Mouse (Mus musculus) embryonic facial prominence, embryonic 13.5 days (tissue): ENCODE measurements around the gene Polr2a. TPM values are rescaled to one million over a fixed set of nuclear protein-coding genes. Genes with fewer than 3 reads are reported as not detected.

Experiments used
- ATAC-seq: fragments of 200-750 bp; cut with Nextera tagmentation; 2 replicates; pipeline ENCODE4 v1.8.0; 2017; ENCODE audit warnings: low read depth; ENCODE audit not compliant: insufficient number of reproducible peaks, insufficient read depth, low FRiP score, low TSS enrichment
- H3K27ac ChIP-seq: fragments of 300-500 bp; sonication (generic); 2 replicates; pipeline ENCODE4 v1.5.1; 2015; ENCODE audit warnings: moderate library complexity, mild to moderate bottlenecking, inconsistent platforms
- H3K27me3 ChIP-seq: fragments of 300-500 bp; sonication (generic); 2 replicates; pipeline ENCODE4 v1.6.1; 2015; ENCODE audit warnings: mild to moderate bottlenecking, inconsistent platforms
- H3K36me3 ChIP-seq: fragments of 300-500 bp; sonication (generic); 2 replicates; pipeline ENCODE4 v1.6.1; 2015; ENCODE audit warnings: mild to moderate bottlenecking, inconsistent platforms
- H3K4me1 ChIP-seq: fragments of 300-500 bp; sonication (generic); 2 replicates; pipeline ENCODE4 v1.6.1; 2015; ENCODE audit warnings: inconsistent platforms
- H3K4me2 ChIP-seq: fragments of 300-500 bp; sonication (generic); 2 replicates; pipeline ENCODE4 v1.6.1; 2015; ENCODE audit warnings: moderate library complexity, mild to moderate bottlenecking, inconsistent platforms
- H3K4me3 ChIP-seq: fragments of 300-500 bp; sonication (generic); 2 replicates; pipeline ENCODE4 v1.5.1; 2015; ENCODE audit warnings: mild to moderate bottlenecking, inconsistent platforms
- H3K9ac ChIP-seq: fragments of 300-500 bp; sonication (generic); 2 replicates; pipeline ENCODE4 v1.6.1; 2015; ENCODE audit warnings: mild to moderate bottlenecking, inconsistent platforms
- H3K9me3 ChIP-seq: fragments of 300-500 bp; sonication (generic); 2 replicates; pipeline ENCODE4 v1.6.1; 2016; ENCODE audit warnings: inconsistent platforms
- WGBS: fragments of 180-500 bp; shearing (Covaris S2); methylation state at CpG from one replicate; pipeline ENCODE4 v1.1.7; 2015; ENCODE audit warnings: mixed read lengths; 5-methylcytosine and 5-hydroxymethylcytosine counted together
- polyA plus RNA-seq: library from polyadenylated mRNA; unstranded; fragments of >200 nt; fragmentation: Nextera tagmentation; extraction: Ambion mirVana; gene quantifications from 2 replicates; pipeline ENCODE4 v1.2.1, GENCODE M21; 2015

The Polr2a gene
- polyA plus RNA-seq, 1 experiment from 2014 or later: 31.3 TPM

GRCm38 (mm10) chr11:69699595-69699994 is 58.8 kb downstream of the Polr2a start:
- no peak overlapping the region for H3K9ac ChIP-seq

GRCm38 (mm10) chr11:69698574-69698973 is 59.9 kb downstream of the Polr2a start:
- no peaks in the 10 kb centered on the region for H3K27me3 ChIP-seq
- no peak overlapping the region for H3K4me2 ChIP-seq
- no peak overlapping the region for H3K4me3 ChIP-seq
- 73% methylated on average over 5 of the region's 5 CpGs for WGBS
- ATAC-seq: no peak
- H3K9me3 ChIP-seq: no peaks in the 10 kb centered on the region
- H3K4me1 ChIP-seq: peaks cover 12% of the 10 kb centered on the region
- no peaks in the 10 kb centered on the region for H3K36me3 ChIP-seq
- no peak overlapping the region for H3K9ac ChIP-seq
- H3K27ac ChIP-seq: no peak overlapping the region

More at GRCm38 (mm10) chr11:69699595-69699994, 58.8 kb downstream of the Polr2a start:
- no peaks in the 10 kb centered on the region for H3K27me3 ChIP-seq
- no peaks in the 10 kb centered on the region for H3K9me3 ChIP-seq
- no peak for ATAC-seq
- H3K27ac ChIP-seq: no peak overlapping the region
- H3K4me3 ChIP-seq: no peak overlapping the region
- no peaks in the 10 kb centered on the region for H3K36me3 ChIP-seq
- 83% methylated on average over 1 of the region's 1 CpGs for WGBS
- H3K4me2 ChIP-seq: no peak overlapping the region
- peaks cover 12% of the 10 kb centered on the region for H3K4me1 ChIP-seq

- H3K9ac ChIP-seq: no peak overlapping the region
- no peak overlapping the region for H3K4me2 ChIP-seq
- WGBS: 88% methylated on average over 3 of the region's 3 CpGs
- no peaks in the 10 kb centered on the region for H3K36me3 ChIP-seq
- H3K4me1 ChIP-seq: peaks cover 12% of the 10 kb centered on the region
- H3K27me3 ChIP-seq: no peaks in the 10 kb centered on the region
- H3K27ac ChIP-seq: no peak overlapping the region
- H3K4me3 ChIP-seq: no peak overlapping the region
- H3K9me3 ChIP-seq: no peaks in the 10 kb centered on the region
- ATAC-seq: no peak
Measured at GRCm38 (mm10) chr11:69697396-69697795, 61.0 kb downstream of the Polr2a start.

GRCm38 (mm10) chr11:69695361-69696181 is 62.9 kb downstream of the Polr2a start, which contains the start of the genes Tnfsf12 and Tnfsfm13:
Gene Tnfsf12 (minus strand): TSS chr11:69695849.
Gene Tnfsfm13 (minus strand): TSS chr11:69696098.
- peaks cover 12% of the 10 kb centered on the region for H3K4me1 ChIP-seq
- H3K9me3 ChIP-seq: no peaks in the 10 kb centered on the region
- ATAC-seq: peak; percentile 49
- peak within 1 kb of the TSS; percentile 82 for H3K27ac ChIP-seq
- H3K36me3 ChIP-seq: no peaks in the 10 kb centered on the region
- H3K27me3 ChIP-seq: no peaks in the 10 kb centered on the region
- peak within 1 kb of the TSS; percentile 97 for H3K4me2 ChIP-seq
- H3K9ac ChIP-seq: peak within 1 kb of the TSS; percentile 83
- peak within 1 kb of the TSS; percentile 56 for H3K4me3 ChIP-seq
- 1% methylated on average over 41 of the region's 41 CpGs for WGBS

GRCm38 (mm10) chr11:69695046-69695360 is 63.4 kb downstream of the Polr2a start:
- Histone ChIP-seq H3K27ac (peak overlapping the region; percentile 82), H3K9me3 (no peaks in the 10 kb centered on the region), H3K4me3 (peak overlapping the region; percentile 56), H3K27me3 (no peaks in the 10 kb centered on the region), H3K4me2 (peak overlapping the region; percentile 97), H3K36me3 (no peaks in the 10 kb centered on the region), H3K4me1 (peaks cover 12% of the 10 kb centered on the region), H3K9ac (peak overlapping the region; percentile 83)
- 16% methylated on average over 6 of the region's 6 CpGs for WGBS
- no peak for ATAC-seq

- H3K4me1 ChIP-seq: peaks cover 12% of the 10 kb centered on the region
- no peak overlapping the region for H3K4me2 ChIP-seq
- H3K27me3 ChIP-seq: no peaks in the 10 kb centered on the region
- no peak for ATAC-seq
- H3K4me3 ChIP-seq: no peak overlapping the region
- H3K9ac ChIP-seq: no peak overlapping the region
- no peaks in the 10 kb centered on the region for H3K9me3 ChIP-seq
- H3K36me3 ChIP-seq: no peaks in the 10 kb centered on the region
- 59% methylated on average over 11 of the region's 11 CpGs for WGBS
- no peak overlapping the region for H3K27ac ChIP-seq
Measured at GRCm38 (mm10) chr11:69693421-69693965, 64.9 kb downstream of the Polr2a start.

GRCm38 (mm10) chr11:69692863-69693262 is 65.6 kb downstream of the Polr2a start:
- Histone ChIP-seq H3K27ac (no peak overlapping the region), H3K4me2 (no peak overlapping the region)
- no peak for ATAC-seq

GRCm38 (mm10) chr11:69692196-69692811 is 66.1 kb downstream of the Polr2a start:
- H3K9me3 ChIP-seq: no peaks in the 10 kb centered on the region
- no peak for ATAC-seq
- H3K27me3 ChIP-seq: no peaks in the 10 kb centered on the region
- no peak overlapping the region for H3K9ac ChIP-seq
- H3K36me3 ChIP-seq: no peaks in the 10 kb centered on the region
- H3K4me1 ChIP-seq: peaks cover 12% of the 10 kb centered on the region
- H3K4me3 ChIP-seq: no peak overlapping the region
- H3K27ac ChIP-seq: no peak overlapping the region
- WGBS: 80% methylated on average over 9 of the region's 9 CpGs
- no peak overlapping the region for H3K4me2 ChIP-seq

More at GRCm38 (mm10) chr11:69692863-69693262, 65.6 kb downstream of the Polr2a start:
- Histone ChIP-seq H3K36me3 (no peaks in the 10 kb centered on the region), H3K9me3 (no peaks in the 10 kb centered on the region), H3K27me3 (no peaks in the 10 kb centered on the region), H3K4me1 (peaks cover 12% of the 10 kb centered on the region), H3K9ac (no peak overlapping the region), H3K4me3 (no peak overlapping the region)
- 88% methylated on average over 6 of the region's 6 CpGs for WGBS

- no peak overlapping the region for H3K4me2 ChIP-seq
- H3K9me3 ChIP-seq: no peaks in the 10 kb centered on the region
- no peak for ATAC-seq
- H3K4me1 ChIP-seq: peaks cover 16% of the 10 kb centered on the region
- no peak overlapping the region for H3K27ac ChIP-seq
- WGBS: 88% methylated on average over 1 of the region's 1 CpGs
- H3K4me3 ChIP-seq: no peak overlapping the region
- no peaks in the 10 kb centered on the region for H3K36me3 ChIP-seq
- no peaks in the 10 kb centered on the region for H3K27me3 ChIP-seq
- H3K9ac ChIP-seq: no peak overlapping the region
Measured at GRCm38 (mm10) chr11:69689891-69690290, 68.5 kb downstream of the Polr2a start.

- Histone ChIP-seq H3K4me3 (no peak overlapping the region), H3K27ac (no peak overlapping the region), H3K9me3 (no peaks in the 10 kb centered on the region), H3K9ac (peak overlapping the region; percentile 38), H3K4me2 (no peak overlapping the region), H3K4me1 (peaks cover 31% of the 10 kb centered on the region), H3K27me3 (no peaks in the 10 kb centered on the region), H3K36me3 (no peaks in the 10 kb centered on the region)
- no peak for ATAC-seq
- 44% methylated on average over 5 of the region's 5 CpGs for WGBS
Measured at GRCm38 (mm10) chr11:69687061-69687460, 71.4 kb downstream of the Polr2a start.

- Histone ChIP-seq H3K4me3 (no peak overlapping the region), H3K9me3 (no peaks in the 10 kb centered on the region), H3K4me2 (no peak overlapping the region), H3K36me3 (no peaks in the 10 kb centered on the region), H3K4me1 (peaks cover 31% of the 10 kb centered on the region), H3K27me3 (no peaks in the 10 kb centered on the region), H3K9ac (no peak overlapping the region), H3K27ac (no peak overlapping the region)
- 14% methylated on average over 4 of the region's 4 CpGs for WGBS
- ATAC-seq: no peak
Measured at GRCm38 (mm10) chr11:69686377-69686776, 72.1 kb downstream of the Polr2a start.
